Mouse (Mus musculus) retina, postnatal 7 days (tissue): ENCODE results near the gene Dnajb8.

ENCODE experiments used
- DNase-seq: peaks from one replicate; pipeline ENCODE4 v3.0.0-alpha.2; 2012; ENCODE audit warnings: low read depth, low spot score

The Dnajb8 gene

DNA sequence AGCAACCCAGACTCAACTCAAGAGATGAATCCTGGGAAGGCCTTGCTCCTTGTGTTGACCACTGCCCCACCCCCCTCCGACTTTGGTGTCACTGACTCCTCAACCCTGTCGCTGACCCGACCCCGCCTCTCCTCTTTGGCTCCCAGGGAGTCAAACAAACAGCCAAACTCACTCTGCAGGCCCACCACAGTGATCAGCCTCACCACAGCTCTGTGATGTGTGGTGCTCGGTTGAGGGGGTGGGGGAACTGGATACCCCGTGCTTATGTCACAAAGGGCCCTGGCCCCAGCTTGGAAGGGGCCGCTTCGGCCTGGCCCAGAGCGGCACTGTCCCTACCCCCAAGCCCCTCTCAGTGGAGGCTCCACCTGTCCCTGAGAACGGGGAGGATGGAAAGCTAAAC is at the start of gene Dnajb8:
Gene Dnajb8, plus strand, starts transcription at position 301 of the 400 bp plus-strand sequence.
- DNase-seq = no peak

DNA sequence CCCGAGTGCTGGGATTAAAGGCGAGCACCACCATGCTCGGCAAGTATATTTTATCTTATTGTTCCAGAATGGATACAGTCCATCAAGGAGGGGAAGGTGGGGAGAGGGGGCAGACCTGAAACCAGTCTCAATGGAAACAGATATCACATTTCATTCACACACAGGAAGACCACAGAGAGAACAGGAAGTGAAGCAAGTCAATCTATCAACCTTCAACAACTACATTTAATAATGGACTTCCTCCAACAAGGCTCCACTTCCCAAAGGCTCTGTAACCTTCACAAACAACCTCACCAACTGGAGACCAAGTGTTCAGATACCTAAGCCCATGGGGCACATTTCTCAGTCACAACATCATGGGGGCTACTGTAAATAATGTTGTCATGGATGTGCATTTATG is 47.9 kb upstream of the Dnajb8 start:
- no peak for DNase-seq

DNA sequence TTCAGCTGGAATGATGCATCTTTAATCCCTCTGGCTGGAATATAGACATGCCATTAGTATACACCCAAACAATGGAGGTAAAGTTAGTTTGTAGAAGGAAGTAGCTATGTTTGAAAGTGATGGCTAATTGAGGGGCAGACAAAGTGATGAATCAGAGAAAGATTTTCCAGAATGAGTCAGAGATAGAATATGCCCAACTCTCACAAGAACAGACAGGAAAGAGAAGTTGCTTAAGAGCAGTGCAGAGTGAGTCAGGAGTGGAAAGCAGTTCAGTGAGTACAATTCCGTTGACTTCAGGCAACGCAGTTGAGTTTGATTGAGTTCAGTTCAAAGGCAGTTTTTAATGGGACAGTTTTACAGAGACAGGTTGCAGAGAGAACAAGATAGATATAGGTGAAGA is 47.4 kb upstream of the Dnajb8 start:
- no peak for DNase-seq

DNA sequence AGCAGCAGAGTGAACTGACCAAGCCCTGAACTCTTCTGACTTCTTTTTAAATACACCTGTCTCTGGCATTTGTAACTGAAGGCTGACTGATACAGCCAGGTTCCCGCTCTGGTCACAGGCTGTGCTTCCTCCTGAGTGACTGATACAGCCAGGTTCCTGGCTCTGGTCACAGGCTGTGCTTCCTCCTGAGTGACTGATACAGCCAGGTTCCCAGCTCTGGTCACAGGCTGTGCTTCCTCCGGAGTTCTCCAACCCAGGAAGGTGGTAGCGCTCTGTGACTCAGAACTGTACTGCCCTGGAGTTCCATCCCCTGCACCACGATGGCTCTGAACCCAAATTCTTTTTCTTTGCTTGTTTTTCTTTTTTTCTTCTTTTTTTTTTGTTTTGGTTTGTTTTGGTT is 37.4 kb upstream of the Dnajb8 start:
- DNase-seq = no peak

DNA sequence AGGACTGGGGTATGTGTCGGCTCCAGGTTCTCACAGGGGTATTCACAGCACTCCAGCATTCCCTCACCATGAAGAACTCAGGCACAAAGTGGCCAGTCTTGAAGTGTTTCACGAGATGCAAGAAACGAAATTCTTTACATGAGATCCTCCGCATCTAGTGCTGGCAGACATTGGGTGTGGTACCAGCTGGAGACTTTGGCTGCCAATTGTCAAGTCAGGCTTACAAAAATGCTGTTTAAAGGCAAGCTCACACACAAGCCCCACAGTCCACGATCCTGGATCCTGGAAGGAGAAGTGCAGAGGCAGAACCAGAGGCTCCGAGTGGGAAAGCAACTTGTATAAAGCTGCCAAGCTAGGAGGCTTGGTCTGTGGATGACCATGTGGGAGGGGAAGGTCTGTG is 33.9 kb upstream of the Dnajb8 start:
- DNase-seq = no peak

DNA sequence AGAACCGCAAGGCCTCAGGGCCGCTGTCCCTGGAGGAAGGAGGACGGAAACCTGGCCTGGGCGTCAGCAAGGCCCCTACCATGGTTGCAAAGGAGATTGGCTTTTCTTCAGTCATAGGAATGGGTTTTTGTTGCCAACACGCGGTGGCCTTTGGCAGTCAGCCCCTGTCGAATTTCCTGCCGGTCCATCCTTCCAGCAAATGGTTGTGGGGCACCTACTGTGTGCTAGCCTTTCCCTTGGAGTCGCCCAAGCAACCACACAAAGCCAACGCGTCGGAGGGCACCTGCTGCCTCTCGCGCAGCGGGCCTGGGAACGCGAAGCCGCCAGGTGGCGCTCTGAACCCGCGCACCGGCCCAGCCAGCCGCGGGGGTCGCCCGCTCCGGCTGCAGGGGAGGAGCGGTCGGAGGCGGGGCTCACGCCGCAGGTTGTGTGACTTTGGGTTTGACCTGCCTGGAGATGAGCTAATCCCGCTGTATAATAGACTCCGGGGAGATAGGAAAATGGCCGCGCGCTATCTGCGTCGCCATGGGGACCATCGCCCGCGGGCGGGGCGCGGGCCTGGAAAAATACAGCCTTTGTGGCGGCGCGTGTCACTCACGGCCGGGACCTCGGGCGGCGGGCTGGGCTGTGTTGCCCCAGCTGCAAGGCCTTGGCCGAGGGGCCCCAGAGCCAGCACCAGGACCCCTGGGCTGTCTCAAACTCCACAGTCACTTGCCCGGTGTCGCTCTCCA is 32.6 kb upstream of the Dnajb8 start:
- peak; percentile 68 for DNase-seq

DNA sequence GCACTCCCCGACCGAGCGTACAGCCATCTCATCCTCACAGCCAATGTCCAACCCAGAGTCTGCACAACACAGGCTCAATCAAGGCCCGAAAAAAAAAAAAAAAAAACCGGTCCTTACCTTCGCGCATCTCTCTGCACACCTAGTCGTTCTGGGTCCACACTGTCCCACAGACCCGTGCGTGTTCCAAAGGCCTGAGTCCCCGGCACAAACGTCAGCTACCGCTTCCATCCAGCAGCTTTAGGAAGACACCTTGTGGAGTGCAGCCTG is 32.1 kb upstream of the Dnajb8 start:
- DNase-seq = no peak

DNA sequence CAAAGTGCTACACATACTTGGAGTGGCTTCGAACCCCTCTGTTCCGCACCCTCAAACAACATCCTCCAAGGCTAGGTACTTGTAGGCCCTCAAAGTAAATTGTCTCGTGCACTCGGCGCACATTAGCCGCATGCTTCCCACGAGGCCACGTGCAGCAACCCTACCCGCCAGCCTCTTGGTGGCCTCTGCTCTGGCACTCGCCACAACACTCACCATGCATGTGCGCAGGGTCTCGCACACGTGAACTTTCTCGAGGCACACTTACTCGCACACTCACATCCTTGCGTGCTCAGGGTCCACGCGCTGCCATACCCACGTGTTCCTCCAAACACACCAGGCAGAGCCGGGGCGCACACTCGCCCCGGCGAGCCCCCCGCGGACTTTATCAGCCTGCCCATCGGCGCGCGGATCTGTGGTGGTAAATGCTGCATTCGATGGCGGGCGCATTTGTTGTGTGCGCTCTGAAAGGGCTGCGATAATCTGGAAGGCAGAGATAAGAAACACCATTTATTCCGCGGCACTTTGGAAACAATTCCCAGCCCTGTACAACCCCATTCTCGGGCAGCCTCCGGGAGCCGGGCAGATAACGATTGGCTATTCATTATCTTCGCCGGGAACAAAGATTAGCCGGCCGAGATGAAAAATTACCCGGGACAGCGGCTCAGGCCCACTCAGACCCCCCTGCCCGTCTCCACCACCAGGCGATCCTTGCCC is 31.6 kb upstream of the Dnajb8 start:
- no peak for DNase-seq

DNA sequence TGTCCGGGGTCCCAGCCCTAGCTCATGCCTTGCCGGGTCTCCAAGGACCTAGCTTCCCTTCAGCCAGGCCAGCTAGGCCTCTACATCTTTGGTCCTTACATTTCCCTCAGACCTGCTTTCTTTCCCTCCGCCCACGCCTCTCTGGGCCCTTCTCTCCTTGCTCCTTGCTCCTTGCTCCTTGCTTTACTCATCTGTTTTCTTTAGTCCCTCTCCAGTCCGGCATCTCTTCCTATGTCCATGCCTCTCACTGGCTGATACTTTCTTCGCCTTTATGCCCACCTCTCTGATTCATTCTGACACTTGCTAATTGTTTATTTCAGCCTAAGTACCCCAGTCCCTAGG is 31.1 kb upstream of the Dnajb8 start:
- no peak for DNase-seq

DNA sequence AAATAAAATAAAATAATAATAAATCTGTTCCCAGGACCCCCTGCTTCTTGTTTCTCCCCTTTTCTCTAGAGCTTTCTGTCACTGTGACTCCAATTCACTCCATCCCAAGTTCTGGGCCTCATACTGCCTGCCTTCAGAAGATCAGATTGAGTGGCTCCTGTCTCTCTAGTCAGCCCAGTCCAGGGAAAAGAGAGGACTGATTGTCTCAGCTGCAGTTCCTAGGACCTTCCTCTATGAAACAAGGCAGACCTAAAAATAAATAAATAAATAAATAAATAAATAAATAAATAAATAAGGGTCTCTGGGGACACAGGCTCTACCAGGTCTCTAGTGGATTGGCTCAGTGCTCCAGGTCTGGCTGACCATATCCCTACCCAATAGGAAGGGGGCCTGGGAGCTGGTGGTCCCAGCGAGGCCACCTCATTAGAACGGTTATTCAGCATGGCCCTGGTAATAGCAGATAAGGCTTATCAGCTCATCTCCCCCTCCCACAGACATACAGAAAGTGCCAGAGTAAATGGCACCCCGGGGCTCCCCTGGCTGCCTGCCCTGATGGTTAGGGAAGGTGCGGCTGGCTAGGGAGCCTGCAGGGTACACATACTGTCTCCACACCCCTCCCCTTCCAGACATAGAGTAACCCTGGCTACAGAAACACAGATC is 30.5 kb upstream of the Dnajb8 start:
- no peak for DNase-seq

DNA sequence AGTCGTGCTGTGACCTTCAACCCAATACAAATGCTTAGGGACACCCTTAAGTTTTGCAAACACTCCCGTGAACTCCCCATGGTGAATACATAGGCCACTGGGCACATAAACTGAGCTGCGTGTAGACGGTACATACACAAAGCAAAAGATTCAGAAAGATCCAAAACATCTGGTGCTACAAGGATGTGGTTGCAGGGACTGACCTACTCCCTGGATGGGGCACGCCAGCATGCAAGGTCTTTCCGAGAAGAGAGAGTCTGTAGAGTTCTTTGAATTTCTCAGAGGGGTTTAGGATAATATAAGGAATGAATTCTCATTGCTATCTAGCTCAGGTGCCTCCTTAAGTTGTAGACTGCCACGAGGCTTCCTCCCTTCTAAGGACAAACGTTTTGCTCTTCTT is 29.3 kb upstream of the Dnajb8 start:
- DNase-seq = no peak

DNA sequence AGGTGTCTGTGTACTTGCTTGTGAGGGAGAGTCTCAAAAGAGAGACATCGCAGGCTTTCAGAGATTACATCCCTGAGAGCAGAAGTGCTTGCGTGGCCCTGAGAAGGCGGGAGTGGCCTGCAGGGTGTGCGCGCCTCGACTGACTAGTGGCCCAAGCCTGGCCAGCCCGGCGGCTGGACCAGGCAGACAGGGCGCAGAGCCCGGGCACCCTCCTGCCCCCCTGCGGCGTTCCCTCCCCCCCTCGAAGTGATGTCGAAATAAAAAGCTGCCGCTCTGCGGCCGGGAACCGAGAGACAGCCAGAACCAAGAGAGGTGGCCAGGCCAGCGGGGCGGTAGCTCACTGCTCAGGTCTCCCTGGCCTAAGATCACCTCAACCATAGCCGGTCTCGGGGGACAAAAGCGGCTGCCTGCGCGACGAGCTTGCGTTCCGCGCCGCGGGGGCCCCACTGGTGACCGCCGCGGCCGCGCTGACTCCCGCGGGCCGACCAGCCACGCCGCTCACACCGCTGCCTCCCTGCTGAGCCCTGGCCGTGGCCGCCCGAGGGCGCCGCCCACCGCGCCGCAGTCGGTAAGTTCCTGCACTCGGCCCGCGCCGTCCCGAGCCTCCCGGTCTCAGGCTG is 28.5 kb upstream of the Dnajb8 start, which contains the start of gene Gata2:
Gene Gata2, plus strand, starts transcription at position 459 of the 620 bp plus-strand sequence.
- DNase-seq = no peak

DNA sequence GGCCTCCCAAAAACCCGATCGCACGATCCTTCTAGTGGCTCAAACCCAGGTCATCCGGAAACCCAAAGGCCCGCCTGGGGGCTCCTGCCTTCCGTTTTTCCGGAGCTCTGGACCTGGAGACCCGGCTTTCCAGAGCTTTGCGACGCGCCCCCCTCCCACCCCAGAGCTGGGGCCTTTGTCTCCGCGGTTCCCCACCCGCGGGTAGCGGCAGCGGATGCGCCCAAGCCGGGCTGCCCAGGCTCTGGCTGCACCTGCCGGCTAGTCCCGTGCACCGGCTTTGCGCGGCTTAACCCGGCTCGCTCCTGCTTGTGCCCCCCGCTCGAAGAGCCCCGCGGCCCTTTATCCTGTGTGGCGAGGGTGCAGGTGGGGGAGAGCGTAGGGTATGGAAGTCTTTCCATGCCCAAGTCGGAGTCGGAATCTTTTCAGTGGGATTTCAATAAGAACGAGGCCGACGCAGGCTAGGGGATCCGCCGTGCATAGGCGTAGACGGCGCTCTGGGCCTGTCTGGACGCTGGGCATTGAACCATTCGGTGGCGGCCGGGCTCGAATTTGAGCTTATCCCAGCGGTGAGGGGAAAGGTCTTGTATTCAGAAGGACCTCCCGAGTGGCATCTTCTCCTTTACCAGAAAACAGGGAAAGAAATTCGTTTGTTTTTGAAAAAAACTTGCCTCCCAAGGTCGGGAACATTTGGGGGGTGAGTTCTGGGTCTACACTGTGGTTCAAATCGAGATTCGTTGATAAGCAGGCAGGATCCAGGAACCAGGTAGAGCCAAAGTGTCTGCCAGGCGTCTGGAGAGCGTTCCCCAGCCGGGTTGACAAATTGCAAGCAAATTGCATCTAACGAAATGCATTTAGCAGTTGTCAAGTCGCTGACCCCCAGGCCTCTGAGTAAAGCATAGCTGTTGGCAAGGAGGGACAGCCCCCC is 27.8 kb upstream of the Dnajb8 start:
- no peak for DNase-seq

DNA sequence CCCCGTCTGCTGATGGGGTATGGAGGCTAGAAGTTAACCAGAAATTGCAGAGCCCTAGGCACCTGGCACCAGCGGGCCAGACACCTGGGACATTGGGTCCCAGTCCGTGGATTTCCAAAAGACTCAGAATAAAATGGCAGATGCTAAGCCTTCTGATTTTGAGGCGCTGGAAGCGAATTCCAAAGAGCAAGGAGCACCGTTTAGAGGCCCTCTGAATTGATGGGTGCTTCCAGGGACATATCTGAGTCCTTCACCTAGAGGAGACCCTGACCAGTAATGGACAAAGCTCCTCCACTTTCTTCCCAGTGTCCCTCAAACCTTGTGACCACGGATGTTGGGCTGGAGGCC is 27.1 kb upstream of the Dnajb8 start:
- no peak for DNase-seq

DNA sequence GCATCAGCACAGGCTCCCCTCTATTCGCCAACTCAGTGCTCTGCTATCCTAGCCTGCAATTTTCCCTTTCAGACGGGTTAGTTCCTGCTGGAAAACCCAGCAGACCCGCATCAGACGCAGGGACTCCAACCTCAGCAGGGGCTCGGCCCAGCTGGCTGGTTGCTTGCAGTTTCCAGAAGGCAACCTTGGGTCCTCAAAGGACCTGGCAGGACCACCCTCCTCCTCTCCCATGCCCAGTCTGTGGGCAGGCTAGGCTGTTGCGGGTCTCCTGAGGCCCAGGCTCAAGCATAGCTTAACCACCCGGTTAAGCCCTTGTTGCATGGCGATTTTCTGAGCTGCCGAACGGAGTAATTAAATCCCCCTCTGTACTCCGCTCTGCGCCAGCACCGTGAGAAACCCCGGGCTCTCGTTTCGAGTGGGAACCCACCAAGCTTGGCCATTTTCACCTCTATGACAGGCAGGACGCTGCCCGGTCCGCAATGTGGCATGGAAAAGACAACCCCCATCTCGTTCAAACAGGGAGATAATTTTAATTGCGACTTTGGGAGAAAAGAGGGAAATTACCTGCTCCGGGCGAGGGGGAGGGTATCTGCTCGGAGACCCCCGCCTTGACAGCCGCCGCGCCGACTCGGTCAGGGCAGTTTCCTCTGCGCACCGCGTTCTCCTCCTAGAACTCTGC is 25.9 kb upstream of the Dnajb8 start:
- no peak for DNase-seq

DNA sequence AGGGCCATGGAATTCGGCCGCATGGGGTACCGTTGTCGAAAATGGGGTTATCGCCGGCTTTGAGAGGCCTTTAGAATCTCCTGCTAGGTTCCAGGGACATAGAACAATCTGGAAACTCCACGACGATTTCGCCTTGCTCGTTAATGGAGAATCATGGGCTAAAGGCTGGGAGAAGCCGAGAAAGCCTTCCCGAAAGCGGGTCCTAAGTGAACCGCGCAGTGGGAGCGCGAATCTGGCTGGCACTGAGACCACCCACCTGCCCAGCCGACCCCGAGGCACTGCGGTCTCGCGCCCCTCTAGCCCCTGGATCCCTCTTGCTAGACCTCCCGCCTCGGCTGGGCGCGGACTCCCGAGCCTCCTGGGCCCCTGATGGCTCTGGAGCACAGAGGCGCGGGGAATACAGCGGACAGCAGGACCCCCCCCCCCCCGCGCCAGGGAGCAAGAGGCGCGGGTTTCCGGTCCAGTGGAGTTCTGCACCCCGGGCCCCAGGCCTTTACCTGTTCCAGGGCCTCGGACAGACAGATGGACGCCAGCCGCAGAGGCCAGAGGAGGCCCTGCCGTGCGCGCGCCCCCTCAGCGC is 25.2 kb upstream of the Dnajb8 start:
- no peak for DNase-seq

DNA sequence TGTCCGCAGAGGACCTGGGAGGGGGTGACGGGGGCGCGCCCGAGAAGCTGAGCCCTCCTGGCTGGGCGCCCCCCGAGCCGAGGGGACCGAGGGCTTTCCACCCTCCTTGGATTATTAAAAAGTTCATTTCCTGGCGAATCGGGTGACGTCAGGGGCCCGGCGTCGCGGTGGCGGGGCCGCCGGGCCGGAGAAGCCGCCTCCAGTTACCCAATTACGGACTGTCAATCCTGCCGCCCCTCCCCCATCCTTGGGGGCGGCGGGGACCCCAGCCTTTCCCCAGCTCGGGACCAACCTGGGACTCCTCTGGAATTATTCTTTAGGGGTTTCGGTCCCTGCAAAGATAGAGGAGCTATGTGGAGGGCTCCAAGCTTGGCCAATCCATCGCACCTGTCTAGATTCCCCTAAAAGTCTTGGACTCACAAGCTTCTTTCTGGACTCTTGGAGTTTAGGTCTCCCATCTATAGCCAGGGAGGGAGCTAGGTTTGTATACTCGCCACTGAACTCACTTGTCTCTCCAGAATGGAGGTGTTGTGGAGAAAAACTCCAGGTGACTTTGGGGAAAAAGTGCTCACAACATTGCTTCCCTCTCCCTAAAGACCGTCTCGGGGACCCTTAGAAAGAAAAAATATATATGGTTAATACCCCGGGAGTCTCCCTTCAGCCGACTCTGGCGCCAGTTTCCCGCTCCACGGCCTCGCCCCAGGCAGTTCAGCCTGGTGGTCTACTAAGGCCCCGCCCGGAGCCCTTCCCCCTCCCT is 24.6 kb upstream of the Dnajb8 start:
- DNase-seq = no peak

DNA sequence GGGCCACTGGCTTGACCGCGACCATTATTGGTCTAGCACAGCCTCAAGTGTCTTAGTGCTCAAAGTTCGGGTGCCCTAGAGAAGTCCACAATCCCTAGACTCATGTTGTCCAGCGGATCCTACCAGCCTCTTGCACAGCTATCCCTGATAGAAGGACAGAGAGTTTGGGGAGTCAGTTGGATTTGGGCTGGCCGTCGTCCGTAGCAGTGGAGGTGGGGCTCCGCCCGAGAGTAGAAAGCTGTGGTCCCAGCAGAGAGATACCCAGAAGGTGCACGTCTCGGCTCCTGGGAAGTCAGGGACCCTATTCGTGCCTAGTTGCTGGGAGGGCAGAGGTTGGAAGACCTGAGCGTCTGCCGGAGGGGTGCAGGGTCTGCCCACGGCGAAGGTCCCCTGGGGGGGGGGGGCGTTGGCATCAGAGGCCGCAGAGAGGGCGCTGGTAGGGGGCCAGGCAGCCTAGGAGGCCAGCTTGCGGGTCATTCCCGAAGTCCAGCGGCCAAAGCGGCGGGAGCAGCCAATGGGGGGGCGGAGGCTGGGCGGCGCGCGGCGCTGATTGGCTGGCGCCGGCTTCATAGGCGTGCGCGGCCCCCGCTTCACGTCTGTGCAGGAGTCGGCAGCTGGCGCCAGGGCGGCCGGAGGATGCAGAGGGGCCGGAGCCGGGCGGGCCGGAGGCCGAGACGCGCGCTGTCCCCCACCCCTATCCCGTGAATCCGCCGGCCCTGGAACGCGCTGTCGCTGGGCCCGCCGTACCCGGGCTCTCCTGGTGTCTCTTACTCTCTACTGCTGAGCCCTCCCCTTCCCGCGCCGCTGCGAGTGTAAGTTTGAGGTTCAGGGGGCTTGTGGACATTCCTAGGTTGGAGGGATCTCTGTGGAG is 23.8 kb upstream of the Dnajb8 start:
- no peak for DNase-seq
